Mouse (Mus musculus) left cerebral cortex, adult 9 months (tissue): Measurements from ENCODE around the gene Cyren.
A peak's percentile ranks its signal among the peaks of the same experiment; 100 is the strongest.

Experiments used
- DNase-seq, 2 experiments: peaks; one replicate each; pipeline ENCODE4 v3.0.0; 2022; ENCODE audit warnings: low spot score in 2 of 2

The Cyren gene

DNA sequence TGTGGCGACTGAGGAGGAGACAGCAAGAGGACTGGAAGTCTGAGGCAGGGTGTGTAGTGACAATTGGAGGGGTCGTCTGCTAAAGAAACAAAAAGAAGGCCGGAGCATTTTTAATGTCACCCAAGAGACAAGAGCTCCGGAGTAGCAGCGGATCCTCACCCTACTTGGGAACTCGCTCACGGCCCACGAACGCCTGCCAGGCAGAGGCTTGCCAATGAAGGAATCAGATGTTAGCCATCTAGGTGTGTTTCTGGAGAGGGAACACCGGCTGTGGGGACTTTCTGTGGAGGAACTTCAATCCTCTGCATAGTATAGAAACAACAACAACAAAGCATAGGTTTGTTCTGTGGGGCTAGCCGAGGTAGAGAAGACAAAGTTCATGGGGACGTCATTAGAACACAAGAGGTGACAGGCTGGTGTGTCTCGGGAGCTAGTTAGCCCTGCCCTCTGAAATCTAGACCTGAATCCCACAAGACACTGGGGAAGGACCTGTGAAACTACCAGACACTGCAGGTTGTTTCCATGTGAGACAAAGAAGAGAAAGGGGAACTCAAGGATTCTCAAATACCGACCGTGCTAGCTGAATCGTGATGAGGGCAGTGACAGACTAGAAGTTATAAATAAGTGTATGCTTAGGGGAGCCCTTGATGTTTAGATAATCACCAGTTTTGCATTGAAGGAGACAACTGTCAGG, 10.4 kb downstream of the Cyren start:
- no peak for DNase-seq

DNA sequence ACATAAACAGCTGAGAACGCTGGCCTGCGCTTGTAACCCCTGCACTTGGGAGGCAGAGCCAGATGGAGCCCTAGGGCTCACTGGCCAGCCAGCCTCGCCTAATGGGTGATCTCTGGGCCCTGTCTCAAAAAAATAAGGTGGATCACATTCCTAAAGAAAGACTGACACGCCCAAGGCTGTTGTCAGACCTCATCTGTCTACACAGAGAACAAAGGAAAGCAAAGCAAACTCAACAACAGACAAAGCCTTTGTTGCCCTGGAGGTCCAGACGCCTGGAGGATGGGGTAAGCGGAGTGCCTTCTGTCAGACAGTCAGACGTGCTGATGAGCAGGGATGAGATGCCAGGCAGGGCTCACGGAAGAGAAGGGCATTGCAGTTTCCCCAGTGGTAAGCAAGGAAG, 11.1 kb downstream of the Cyren start:
- DNase-seq = no peak

DNA sequence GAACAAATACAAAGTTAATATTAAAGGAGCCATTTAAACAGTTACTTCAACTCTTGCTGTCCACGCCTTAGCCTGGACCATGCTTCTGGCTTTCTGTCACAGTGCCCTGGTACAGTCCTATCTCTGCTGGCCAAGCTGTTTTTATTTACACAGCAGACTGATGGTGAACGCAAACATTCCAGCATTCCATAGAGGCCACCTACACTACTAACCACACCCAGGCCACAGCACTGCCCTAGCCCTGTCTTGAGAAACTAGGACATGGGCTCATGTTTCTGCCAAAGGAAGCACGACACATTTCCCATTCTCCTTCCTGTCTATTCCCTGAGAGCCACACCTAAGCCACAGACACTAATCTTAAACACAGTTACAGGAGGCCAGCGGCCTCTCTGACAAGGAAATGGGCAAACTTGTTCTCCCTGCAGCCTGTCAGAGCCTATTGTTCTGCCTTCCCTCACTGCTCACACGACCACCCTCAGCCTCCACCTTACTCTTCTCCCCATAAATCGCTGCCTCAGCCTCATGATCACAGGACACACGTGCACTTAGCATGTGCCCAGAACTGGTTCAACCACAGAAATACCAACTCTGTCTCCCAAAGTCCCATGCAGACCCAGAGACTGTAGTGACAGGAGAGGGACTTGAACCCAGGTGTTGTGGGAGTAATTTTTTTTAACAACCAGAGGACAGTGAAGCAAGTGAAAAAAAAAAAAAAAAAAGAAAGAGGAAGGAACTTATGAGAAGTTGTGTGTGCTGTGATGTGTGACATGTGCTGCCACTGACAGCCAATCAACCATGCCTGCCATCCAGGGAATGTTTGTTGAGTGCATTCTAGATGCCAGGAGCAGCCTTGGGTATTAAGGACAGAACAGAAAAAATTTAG, 11.9 kb downstream of the Cyren start:
- DNase-seq = no peak

DNA sequence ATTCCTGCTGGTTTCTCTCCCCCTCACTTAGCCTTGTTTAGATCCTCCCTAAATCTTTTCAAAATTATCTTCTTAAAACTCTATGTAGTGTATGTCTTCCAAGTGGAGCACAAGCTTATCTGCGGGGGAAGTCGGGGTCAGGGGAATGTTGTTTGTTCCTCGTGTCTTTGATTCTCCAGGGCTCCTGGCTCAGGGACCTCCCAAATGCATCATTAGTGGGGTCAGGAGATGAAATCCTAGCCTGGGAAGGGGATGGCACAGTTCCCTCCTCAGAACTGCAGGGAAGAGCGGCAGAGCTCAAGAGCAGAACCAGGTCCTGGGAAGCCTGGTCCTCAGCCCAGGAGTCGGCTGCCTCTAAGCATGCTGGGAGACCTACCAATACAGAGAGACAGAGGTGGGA, 12.6 kb downstream of the Cyren start:
- DNase-seq = no peak

DNA sequence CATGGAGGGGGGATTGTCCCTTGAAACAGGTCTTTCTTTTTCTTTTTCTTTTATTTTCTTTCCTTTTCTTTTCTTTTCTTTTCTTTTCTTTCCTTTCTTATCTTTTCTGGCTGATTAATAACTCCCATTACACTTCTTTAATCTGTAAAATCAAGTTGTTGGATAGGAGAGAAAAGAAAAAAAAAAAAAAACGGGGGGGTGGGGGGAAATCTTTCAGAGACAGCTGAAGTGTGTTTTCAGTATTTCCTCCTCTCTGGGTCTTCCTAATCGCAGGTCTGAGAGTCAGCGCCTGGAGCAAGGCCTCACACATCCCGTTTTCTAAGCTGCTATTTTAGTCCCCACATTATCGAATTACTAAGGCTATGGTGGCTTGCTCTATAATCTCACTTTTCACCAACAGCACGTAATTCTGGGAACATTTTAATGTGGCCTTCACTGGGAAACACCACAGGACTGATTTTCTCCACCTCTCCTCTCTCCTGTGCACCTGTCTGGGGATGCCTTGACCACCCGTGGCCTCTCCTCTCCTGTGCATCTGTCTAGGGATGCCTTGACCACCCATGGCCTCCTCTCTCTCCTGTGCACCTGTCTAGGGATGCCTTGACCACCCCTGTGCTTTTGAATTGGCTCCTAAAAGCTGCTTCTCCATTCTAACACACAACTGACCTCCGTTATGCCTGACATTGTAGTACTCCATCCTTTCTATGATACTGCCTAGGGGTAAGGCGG, 13.9 kb downstream of the Cyren start:
- DNase-seq = no peak

DNA sequence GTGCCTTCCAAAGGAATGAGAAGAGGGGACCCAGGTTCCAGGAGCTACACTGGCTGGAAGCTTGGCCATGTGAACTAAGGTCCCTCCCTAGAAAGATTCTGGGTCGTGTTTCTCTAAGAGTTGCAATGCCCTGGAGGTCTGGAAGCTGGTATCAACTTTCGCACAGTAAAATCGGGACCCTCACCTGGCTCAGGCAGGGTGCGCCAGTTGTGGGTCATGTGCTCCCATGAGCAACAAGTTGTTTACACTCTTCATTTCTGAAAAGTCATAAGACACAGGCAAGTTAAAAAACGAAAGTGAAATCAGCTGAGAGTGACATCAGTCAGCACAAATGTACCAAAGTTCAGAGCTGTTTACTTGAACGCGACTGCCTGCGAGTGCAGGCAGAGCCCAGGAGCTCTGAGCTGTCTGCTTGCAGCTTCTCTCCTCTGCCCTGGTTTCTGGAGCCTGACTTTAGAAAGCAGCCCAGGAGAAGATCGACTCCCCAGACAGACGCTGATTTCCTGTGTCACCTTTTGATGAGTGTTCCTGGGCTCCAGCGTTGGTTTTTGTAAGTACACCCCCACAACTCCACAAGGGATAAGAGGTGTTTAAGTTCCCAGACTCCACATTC, 15.0 kb downstream of the Cyren start, which contains the start of gene Tmem140:
TSS of gene Tmem140 (plus strand) at position 356 of the 613 bp plus-strand sequence.
- DNase-seq = no peak

DNA sequence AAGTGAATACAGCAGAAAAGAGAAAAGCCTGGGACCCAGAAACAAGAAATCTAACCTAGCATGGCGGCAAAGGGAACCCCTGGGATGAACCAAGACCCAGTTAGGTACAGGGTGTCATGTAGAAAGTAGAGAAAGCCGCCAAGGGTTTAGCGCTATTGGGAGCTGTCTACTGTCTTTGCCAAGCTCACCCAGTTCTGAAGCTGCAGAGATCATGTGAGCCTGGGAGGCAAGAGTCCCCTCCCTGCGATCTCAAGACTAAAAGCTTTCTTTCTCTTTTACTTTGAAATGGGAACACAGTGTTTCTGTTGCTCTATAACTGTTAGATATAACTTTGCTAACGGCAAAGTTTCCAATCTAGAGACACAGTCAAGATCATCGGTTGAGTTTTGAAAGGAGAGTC, 15.5 kb downstream of the Cyren start:
- no peak for DNase-seq

DNA sequence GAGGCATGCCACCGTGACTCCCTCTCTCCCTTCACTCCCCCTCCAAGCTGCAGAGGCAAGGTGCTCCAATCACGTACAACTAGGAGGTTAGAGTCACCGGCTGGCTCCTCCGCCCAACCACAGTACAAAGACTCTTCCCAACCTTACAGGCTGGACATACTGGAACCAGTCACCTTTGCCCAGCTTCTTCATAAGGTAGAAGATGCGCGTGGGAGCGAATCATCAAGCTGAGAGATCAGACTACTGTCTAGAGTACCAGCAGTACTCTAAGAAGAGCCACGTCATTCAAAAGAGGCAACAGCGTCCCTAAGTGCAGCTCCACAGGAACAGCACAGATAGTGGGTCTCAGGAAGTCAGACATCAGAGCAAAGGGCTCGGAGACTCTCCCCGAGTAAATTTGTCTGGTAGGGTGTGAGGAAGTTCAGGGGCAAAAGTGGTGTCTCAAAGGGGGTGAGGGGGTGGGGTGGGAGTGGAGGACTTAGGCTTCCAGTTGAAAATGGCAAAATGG, 16.3 kb downstream of the Cyren start:
- no peak for DNase-seq

DNA sequence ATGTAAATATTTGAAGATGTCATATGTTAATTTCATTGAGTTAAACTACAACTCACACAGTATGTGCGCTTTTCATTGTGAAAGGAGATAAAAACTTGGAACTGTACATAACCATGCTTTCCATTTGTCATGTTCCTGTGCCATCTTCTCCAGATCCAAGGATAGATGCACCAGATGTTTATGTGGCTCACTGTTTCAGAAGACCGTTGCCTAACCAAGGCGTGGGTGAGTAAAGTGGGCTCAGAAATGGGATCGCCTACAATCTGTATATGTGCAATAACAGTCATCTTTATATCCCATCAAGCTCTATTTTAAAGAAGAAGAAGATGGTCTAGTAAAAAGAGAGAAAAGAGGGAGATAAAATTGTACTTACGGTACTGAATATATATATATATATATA, 45.5 kb downstream of the Cyren start:
- DNase-seq = peak; percentile 37 to 44

DNA sequence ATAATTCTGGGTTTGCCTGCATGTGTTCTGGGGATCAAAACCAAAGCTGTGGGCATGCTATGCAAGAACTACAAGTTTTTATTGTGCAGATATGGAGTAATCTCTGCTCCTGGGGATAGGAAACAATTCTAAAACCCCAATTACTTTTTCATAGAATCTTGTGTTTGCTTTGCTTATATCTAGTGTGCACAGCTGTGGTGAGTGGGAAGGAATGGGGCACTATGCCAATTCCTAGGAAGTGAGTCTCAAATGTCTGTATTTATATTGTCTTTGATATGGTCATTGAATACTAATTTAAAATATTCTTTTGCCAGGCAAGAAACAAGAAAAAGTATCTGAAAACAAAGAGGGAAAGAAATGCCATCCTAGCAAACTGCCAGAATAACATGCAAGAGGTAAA, 53.5 kb downstream of the Cyren start:
- DNase-seq = peak in 1 of 2 experiments; percentile 15
